Mouse (Mus musculus): ENCODE measurements around the gene Ror1. TPM values are rescaled to one million over a fixed set of nuclear protein-coding genes. Genes with fewer than 3 reads are reported as not detected.

Ror1 gene
- polyA plus RNA-seq, 1 experiment = 1.6 TPM

DNA sequence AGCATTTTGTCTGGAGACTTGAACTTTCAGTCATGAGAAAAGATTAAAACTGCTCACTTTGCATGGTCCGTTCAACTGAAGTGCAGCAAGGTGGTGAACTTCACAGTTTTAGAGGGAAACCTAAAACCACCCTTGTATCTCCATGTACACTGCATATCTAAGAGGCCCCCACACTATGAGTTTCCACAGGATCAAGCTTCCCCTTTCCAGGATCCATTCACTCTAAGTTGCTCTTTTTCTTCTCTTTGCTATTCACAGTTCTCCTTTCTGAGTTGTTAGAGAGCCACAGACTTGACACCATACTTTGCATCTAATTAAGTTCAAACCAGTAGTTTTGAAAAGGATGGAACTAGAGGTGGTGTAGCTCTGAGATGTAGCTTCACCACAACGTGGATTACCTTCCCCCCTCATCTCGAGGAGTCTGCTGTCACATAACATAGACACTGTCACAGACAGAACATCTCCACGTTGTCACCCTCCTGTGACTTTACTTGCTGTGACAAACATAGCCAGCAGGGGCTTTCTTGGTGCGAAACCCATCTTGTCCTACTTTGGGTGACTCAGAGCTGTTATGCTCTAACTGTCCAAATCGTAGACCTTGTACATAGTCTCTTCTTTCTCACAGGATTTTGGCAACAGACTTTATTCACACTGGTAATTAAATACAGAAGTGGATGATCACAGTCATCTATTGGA lies 146.6 kb downstream of the Ror1 start:
- DNase-seq (ENCODE audit: low read depth) = no peak
- no peak for TF ChIP-seq CTCF (IDR thresholded peaks at IDR 0.05; ENCODE audit: borderline replicate concordance, extremely low read depth, insufficient read depth, insufficient read length)
- no peak for TF ChIP-seq POLR2A (IDR thresholded peaks at IDR 0.05; ENCODE audit: borderline replicate concordance, extremely low read depth, insufficient read depth, insufficient read length, poor library complexity, severe bottlenecking)

DNA sequence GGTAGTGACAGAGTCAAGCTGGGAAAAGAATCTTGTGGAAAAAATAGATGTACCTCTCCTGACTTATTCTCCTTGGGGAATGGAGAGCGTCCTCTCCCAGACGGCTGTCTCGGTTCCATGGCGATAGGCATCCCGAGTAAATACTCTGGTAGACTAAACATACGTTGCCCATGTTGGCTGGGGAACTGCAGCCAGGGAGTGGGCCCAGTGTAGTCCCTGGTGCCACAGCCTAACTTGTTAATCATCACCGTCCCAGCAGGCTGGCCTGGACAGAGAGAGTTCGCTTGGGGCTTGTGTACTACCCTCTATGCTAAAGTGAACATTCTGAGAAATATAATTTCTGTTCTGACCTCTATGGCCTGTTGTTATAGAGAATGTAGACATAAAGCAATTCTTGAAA lies 148.7 kb downstream of the Ror1 start:
- DNase-seq (ENCODE audit: low read depth) = no peak
- TF ChIP-seq CTCF (IDR thresholded peaks at IDR 0.05; ENCODE audit: borderline replicate concordance, extremely low read depth, insufficient read depth, insufficient read length) = no peak
- no peak for TF ChIP-seq POLR2A (IDR thresholded peaks at IDR 0.05; ENCODE audit: borderline replicate concordance, extremely low read depth, insufficient read depth, insufficient read length, poor library complexity, severe bottlenecking)

DNA sequence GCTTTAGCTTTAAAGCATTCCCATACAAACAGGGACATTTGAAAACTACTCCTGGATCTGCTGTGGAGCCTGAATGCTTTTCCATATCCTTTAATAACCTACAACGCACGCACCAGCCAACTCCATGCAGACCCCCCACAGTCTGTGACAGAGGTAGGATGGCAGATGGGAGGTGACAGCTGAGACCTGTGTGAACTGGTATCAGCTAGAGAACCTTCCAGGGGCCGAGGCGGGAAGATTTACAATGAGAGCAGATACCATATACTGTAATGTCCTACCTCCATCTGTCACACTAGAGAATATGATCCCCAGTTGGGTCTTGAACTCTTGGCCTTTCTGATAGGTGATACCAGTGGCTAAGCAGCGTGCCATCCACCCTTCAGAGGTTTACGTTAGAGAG lies 149.1 kb downstream of the Ror1 start:
- no peak for DNase-seq (ENCODE audit: low read depth)
- TF ChIP-seq POLR2A (IDR thresholded peaks at IDR 0.05; ENCODE audit: borderline replicate concordance, extremely low read depth, insufficient read depth, insufficient read length, poor library complexity, severe bottlenecking) (no peak), CTCF (IDR thresholded peaks at IDR 0.05; ENCODE audit: borderline replicate concordance, extremely low read depth, insufficient read depth, insufficient read length) (no peak)

DNA sequence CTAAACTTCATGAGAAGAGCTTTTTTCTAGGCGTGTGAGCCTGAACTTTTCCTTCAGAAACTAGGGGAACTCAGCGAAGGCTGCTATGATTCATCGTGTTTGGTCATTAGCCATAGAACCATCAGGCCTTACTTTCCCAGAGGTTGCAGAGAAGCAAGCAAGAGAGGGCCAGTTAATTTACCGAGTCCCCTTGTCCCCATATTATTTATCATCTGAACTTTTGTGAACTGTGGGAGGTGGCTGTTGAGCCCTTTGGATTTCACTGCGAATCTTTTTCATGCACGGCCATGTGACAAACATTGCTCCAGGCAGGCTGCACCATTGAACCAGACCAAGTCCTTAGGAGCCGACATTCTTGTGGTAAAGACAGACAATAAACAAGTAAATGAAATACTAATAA lies 152.2 kb downstream of the Ror1 start:
- TF ChIP-seq POLR2A (IDR thresholded peaks at IDR 0.05; ENCODE audit: borderline replicate concordance, extremely low read depth, insufficient read depth, insufficient read length, poor library complexity, severe bottlenecking) (no peak), CTCF (IDR thresholded peaks at IDR 0.05; ENCODE audit: borderline replicate concordance, extremely low read depth, insufficient read depth, insufficient read length) (no peak)

DNA sequence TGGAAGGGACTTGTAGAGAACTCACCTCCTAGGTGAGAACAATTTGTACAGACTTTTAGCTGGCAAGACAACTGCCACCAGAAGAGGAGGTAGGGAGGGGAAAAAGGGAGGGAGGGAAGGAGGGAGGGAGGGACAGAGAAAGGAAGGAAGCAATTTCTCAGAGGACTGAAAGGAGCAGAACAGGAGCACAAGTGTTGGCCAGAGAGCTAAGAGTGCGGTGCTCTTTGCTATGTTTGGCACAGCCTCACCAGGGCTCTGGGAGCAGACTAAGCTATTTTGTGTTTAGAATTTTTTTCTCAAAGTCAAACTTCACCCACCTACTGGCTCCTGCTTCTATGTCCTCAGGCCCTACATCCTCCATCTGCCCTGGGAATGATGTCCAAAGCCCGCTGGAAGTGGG lies 152.7 kb downstream of the Ror1 start:
- TF ChIP-seq POLR2A (IDR thresholded peaks at IDR 0.05; ENCODE audit: borderline replicate concordance, extremely low read depth, insufficient read depth, insufficient read length, poor library complexity, severe bottlenecking) (no peak), CTCF (IDR thresholded peaks at IDR 0.05; ENCODE audit: borderline replicate concordance, extremely low read depth, insufficient read depth, insufficient read length) (no peak)
- DNase-seq (ENCODE audit: low read depth) = no peak

More for the DNA sequence above, 152.2 kb downstream of the Ror1 start:
- DNase-seq (ENCODE audit: low read depth) = no peak

DNA sequence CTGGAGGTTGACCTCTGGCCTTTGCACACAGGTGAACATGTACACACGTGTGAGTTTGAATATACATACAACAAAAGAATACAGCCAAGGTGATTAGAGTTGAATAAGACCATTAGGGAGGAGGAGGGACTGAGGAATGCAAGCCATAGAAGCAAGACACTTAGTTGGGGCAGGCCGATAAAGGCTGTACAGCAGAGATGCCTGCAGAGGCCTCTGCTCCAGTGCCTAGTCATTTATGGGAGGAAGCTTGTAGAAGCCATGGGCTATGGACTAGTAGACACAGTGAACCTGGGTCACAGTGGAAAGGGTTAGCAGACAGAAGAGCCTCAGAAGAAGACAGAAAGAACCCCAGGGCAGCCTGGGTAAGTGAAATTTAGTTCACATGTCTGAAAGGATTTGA lies 155.7 kb downstream of the Ror1 start:
- no peak for DNase-seq (ENCODE audit: low read depth)
- TF ChIP-seq POLR2A (IDR thresholded peaks at IDR 0.05; ENCODE audit: borderline replicate concordance, extremely low read depth, insufficient read depth, insufficient read length, poor library complexity, severe bottlenecking) (no peak), CTCF (IDR thresholded peaks at IDR 0.05; ENCODE audit: borderline replicate concordance, extremely low read depth, insufficient read depth, insufficient read length) (no peak)

DNA sequence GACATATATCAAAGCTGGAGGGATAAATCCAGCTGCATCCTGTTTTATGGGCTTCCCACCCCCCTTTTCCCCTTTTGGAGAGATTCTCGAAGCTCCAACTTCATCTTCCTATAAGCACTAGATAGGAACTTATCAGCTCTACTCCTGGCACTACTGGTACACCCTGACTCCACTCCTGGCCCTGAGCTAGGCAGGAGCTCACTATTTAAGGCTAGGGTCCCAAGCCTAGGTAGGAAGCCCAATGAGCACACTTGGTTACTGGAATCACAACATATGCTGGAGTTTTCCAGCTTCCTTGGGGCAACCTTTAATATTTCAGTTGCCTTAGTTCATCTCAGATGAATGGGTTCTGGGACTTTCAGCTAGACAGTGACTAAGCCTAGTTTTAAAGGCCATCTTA lies 156.5 kb downstream of the Ror1 start:
- no peak for DNase-seq (ENCODE audit: low read depth)
- TF ChIP-seq CTCF (IDR thresholded peaks at IDR 0.05; ENCODE audit: borderline replicate concordance, extremely low read depth, insufficient read depth, insufficient read length) (no peak), POLR2A (IDR thresholded peaks at IDR 0.05; ENCODE audit: borderline replicate concordance, extremely low read depth, insufficient read depth, insufficient read length, poor library complexity, severe bottlenecking) (no peak)

DNA sequence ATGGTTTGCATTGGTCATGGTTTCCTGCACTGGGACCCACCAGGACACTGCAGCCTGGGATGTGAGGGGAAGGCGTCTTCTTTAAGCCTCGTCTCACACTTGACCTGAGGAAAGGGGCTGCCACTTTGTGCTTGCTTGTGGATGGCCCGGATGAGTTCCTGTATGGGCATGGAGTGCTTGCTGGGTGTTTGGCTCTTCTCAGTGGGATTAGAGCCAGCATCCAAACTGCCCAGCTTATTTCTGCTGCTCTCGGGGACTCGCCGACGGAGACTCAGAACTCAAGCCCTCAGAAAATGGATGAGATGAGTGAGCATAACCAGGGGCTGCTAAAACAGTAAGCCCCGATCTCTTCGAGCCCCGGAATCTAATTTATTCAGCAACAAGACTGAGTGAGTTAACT lies 157.1 kb downstream of the Ror1 start:
- DNase-seq (ENCODE audit: low read depth) = no peak
- no peak for TF ChIP-seq CTCF (IDR thresholded peaks at IDR 0.05; ENCODE audit: borderline replicate concordance, extremely low read depth, insufficient read depth, insufficient read length)
- no peak for TF ChIP-seq POLR2A (IDR thresholded peaks at IDR 0.05; ENCODE audit: borderline replicate concordance, extremely low read depth, insufficient read depth, insufficient read length, poor library complexity, severe bottlenecking)

DNA sequence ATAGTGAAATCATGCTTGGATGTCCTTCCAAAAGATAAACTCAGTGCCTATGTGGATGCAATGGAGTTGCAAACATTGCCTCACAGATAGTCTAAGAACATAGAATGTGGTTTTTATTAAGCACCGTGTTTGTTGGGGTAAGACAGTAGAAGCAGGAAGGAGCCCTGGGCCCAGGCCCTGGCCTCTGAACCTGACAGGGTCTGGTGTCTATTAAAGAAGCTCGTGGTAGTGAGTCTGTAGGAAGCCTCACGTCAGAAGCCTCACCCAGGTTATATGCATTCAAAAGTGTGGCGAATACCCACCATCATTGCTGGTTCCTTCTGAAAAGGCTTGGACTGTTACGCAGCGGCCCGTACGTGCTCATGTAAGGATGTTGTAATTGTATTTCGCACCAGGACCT lies 157.8 kb downstream of the Ror1 start:
- TF ChIP-seq POLR2A (IDR thresholded peaks at IDR 0.05; ENCODE audit: borderline replicate concordance, extremely low read depth, insufficient read depth, insufficient read length, poor library complexity, severe bottlenecking) (no peak), CTCF (IDR thresholded peaks at IDR 0.05; ENCODE audit: borderline replicate concordance, extremely low read depth, insufficient read depth, insufficient read length) (no peak)
- DNase-seq (ENCODE audit: low read depth) = no peak

DNA sequence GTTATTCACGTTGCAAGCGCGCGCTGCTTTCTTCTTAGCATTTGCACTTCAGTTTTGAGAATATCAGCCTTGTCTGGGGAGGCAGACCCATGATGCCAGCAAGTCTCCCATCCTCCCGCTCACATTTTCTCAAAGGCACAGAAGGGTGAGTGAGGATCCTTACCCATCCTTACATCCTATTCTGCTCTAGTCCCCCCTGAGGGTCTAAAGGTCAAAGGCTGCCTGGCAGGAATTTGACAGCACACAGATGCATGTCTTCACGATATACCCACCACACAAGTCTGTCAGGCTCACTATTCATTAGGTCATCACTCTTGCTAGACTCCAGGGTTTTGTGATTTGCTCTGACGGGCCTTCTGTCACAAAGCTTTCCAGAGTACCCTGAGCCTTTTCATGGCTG lies 158.2 kb downstream of the Ror1 start:
- TF ChIP-seq POLR2A (IDR thresholded peaks at IDR 0.05; ENCODE audit: borderline replicate concordance, extremely low read depth, insufficient read depth, insufficient read length, poor library complexity, severe bottlenecking) = no peak
- TF ChIP-seq CTCF (IDR thresholded peaks at IDR 0.05; ENCODE audit: borderline replicate concordance, extremely low read depth, insufficient read depth, insufficient read length) = no peak
- no peak for DNase-seq (ENCODE audit: low read depth)

DNA sequence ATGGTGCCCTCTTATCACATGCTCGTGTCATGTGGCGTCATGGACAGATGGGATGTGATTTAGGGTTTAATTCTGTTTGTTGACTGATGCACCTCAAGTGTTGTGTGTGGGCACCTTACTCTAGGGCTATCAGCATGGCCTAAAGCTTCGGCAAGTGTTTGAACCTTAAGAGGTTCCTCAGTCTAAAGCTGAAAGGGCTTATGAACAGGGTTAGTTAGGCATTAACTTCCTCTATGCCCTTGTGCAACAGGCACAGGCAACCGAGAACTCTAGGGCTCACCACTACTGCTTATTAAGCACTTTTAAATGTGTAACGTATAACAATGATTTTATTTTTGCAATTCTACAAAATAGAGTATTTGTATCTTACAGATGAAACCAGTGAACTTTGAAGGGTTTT lies 162.9 kb downstream of the Ror1 start:
- no peak for DNase-seq (ENCODE audit: low read depth)
- TF ChIP-seq CTCF (IDR thresholded peaks at IDR 0.05; ENCODE audit: borderline replicate concordance, extremely low read depth, insufficient read depth, insufficient read length) (no peak), POLR2A (IDR thresholded peaks at IDR 0.05; ENCODE audit: borderline replicate concordance, extremely low read depth, insufficient read depth, insufficient read length, poor library complexity, severe bottlenecking) (no peak)

DNA sequence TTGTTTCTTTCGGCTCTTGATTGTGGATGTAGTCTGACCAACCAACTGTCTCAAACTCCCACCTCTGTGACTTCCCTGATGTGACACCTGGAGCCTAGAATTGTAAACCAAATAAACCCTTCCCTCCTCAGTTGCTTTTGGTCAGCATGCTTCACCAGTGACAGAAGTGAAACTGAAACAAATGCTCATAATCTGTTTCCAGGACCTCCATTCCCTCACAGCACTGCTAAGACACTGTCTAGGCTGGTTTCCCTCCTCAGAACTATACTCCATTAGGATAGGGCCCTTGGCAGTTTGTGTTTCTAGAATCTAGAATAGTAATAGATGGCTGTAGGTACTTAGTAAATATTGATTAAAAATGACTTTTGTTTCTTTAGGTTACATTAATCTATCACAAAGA lies 168.3 kb downstream of the Ror1 start:
- DNase-seq (ENCODE audit: low read depth) = no peak
- TF ChIP-seq POLR2A (IDR thresholded peaks at IDR 0.05; ENCODE audit: borderline replicate concordance, extremely low read depth, insufficient read depth, insufficient read length, poor library complexity, severe bottlenecking) (no peak), CTCF (IDR thresholded peaks at IDR 0.05; ENCODE audit: borderline replicate concordance, extremely low read depth, insufficient read depth, insufficient read length) (no peak)

Measured in brain, embryonic 14.5 days (tissue).